Mouse (Mus musculus): ENCODE results near the gene Lurap1. TPM values are rescaled to one million over a fixed set of nuclear protein-coding genes. Genes with fewer than 3 reads are reported as not detected.

The Lurap1 gene
- polyA plus RNA-seq (2012; rRNA removed) = 0.81 and 1.8 TPM in 2 replicates

DNA sequence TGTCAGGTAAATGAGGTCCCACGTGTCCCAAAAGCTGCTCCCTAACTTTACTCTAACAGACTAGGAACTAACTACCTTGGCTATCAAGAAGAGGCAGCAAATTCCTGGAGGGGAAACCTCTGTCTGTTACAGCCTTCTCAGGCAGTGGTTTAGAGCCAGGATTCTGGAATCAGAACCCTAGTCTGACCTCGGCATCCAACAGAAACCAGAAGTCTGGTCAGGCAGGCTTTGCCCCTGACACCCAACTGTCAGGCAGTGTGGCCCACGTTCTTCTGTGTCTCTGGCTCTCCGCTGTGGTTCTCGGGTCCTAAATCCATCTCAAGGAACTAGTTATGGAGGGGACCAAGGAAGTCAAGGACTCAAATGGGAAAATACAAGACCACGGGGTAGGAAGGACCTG lies at the start of gene Lurap1:
Lurap1 (minus strand) TSS at position 101 of the 400 bp plus-strand sequence.
- Histone ChIP-seq H3K27me3 (ENCODE audit: control insufficient read depth, insufficient read depth, low read length) (no peaks in the 10 kb centered on the region), H3K27ac (ENCODE audit: insufficient read depth, low read length) (peak within 1 kb of the TSS; percentile 76), H3K36me3 (ENCODE audit: control insufficient read depth, insufficient read depth, low read length) (peaks cover 22% of the 10 kb centered on the region), H3K4me1 (ENCODE audit: control insufficient read depth, insufficient read depth, insufficient read length) (peaks cover 7% of the 10 kb centered on the region; the same call in 1 of the 2 replicates), H3K4me3 (ENCODE audit: extremely low read depth, insufficient read depth, insufficient read length) (peak within 1 kb of the TSS; percentile 77)
- TF ChIP-seq CTCF (IDR thresholded peaks at IDR 0.05; ENCODE audit: extremely low read depth, insufficient read depth, insufficient read length, insufficient replicate concordance) (no peak), POLR2A (IDR thresholded peaks at IDR 0.05; ENCODE audit: low read depth, low read length) (no peak)
- DNase-seq (ENCODE audit: low read depth in 1 of 2, low spot score in 2 of 2) = no peak
- 76% methylated on average over 6 of the region's 6 CpGs for WGBS

DNA sequence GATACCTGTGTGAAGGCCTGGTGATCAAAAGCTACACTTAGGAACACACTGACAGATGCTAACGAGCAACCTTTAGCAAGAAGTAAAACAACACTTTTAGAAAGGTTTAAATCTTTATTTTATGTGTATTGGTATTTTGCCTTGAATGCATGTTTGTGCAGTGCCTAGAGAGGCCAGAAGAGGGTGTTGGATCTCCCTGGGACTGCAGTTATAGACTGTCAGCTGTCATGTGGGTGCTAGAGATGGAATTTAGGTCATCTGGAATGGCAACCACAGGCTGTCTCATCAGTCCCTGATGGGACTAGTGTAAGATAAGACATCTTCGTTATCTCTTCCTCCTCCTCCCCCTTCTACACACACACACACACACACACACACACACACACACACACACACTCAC lies 47.3 kb upstream of the Lurap1 start:
- no peaks in the 10 kb centered on the region for H3K36me3 ChIP-seq (ENCODE audit: control insufficient read depth, insufficient read depth, low read length)
- no peak overlapping the region for H3K27ac ChIP-seq (ENCODE audit: insufficient read depth, low read length)
- H3K27me3 ChIP-seq (ENCODE audit: control insufficient read depth, insufficient read depth, low read length) = no peaks in the 10 kb centered on the region
- H3K4me1 ChIP-seq (ENCODE audit: control insufficient read depth, insufficient read depth, insufficient read length) = no peaks in the 10 kb centered on the region
- no peak overlapping the region for H3K4me3 ChIP-seq (ENCODE audit: extremely low read depth, insufficient read depth, insufficient read length)
- TF ChIP-seq CTCF (IDR thresholded peaks at IDR 0.05; ENCODE audit: extremely low read depth, insufficient read depth, insufficient read length, insufficient replicate concordance) (no peak), POLR2A (IDR thresholded peaks at IDR 0.05; ENCODE audit: low read depth, low read length) (no peak)
- WGBS = 80% methylated on average over 2 of the region's 2 CpGs
- DNase-seq (ENCODE audit: low read depth in 1 of 2, low spot score in 2 of 2) = no peak

DNA sequence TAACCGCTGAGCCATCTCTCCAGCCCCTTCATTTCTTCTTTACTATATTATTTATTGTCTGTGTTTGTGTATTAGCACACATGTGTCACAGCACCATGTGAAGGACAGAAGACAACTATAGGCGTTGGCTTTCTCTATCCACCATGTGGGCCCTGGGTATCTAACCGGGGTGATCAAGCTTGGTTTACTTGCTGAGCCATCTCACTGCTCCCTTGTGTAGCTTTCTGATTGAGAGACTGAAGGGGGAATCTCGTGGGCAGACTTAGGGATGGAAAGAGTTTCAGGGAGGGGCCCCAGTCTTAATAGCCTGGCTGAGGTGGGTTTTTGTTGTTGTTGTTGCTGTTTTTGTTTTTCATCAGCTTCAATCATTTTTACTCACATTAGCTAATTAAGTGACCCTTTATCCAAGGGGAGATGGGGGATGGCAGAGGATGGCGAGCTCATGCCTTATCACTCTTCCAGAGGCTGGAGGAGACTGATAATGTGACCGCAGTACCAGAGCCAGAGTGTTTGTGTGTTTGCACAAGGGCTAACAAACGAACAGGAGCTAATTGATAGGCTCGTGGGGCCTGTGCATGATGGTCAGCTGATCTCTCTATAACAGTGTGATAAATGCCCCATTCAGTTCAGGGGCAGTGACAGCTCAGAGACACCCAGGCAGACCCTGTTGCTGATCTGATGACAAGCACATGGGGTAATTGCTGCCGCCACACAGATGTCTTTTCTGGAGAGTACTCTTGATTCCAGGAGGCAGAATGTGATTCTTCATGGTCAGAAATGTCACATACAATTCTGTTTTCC lies 42.6 kb upstream of the Lurap1 start:
- no peak for DNase-seq (ENCODE audit: low read depth in 1 of 2, low spot score in 2 of 2)
- no peak for TF ChIP-seq POLR2A (IDR thresholded peaks at IDR 0.05; ENCODE audit: low read depth, low read length)
- TF ChIP-seq CTCF (IDR thresholded peaks at IDR 0.05; ENCODE audit: extremely low read depth, insufficient read depth, insufficient read length, insufficient replicate concordance) = no peak
- Histone ChIP-seq H3K36me3 (ENCODE audit: control insufficient read depth, insufficient read depth, low read length) (no peaks in the 10 kb centered on the region), H3K27me3 (ENCODE audit: control insufficient read depth, insufficient read depth, low read length) (no peaks in the 10 kb centered on the region), H3K4me3 (ENCODE audit: extremely low read depth, insufficient read depth, insufficient read length) (no peak overlapping the region), H3K4me1 (ENCODE audit: control insufficient read depth, insufficient read depth, insufficient read length) (no peaks in the 10 kb centered on the region), H3K27ac (ENCODE audit: insufficient read depth, low read length) (no peak overlapping the region)
- 83% methylated on average over 9 of the region's 9 CpGs for WGBS

DNA sequence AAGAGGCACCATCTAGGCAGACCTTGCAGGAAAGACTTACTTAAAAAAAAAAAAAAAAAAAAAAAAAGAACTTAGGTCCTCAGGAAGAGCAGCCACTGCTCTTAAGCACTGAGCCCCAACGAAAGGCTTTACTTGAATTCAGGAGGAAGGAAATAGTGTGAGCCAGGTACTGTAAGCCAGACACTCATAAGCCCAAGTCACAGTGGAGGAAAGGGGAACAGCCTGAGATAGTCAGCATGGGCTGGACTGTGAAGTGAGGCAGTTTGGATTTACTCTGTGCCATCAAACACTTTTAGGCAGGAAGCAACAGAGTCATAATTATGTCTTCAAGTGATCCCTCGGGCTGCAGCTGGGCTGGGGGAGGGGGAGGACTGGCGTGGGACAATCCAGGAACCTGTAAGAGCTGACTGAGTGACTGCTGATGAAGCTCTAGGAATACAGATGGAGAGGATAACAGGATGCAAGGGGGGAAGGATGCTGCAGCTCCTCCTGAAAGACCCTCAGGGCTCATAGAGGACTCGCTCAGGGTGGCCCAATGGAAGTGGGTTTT lies 41.2 kb upstream of the Lurap1 start:
- DNase-seq (ENCODE audit: low read depth in 1 of 2, low spot score in 2 of 2) = no peak
- no peak overlapping the region for H3K27ac ChIP-seq (ENCODE audit: insufficient read depth, low read length)
- TF ChIP-seq POLR2A (IDR thresholded peaks at IDR 0.05; ENCODE audit: low read depth, low read length) (no peak), CTCF (IDR thresholded peaks at IDR 0.05; ENCODE audit: extremely low read depth, insufficient read depth, insufficient read length, insufficient replicate concordance) (no peak)
- WGBS = 28% methylated on average over 4 of the region's 4 CpGs
- no peak overlapping the region for H3K4me3 ChIP-seq (ENCODE audit: extremely low read depth, insufficient read depth, insufficient read length)
- H3K27me3 ChIP-seq (ENCODE audit: control insufficient read depth, insufficient read depth, low read length) = no peaks in the 10 kb centered on the region
- no peaks in the 10 kb centered on the region for H3K36me3 ChIP-seq (ENCODE audit: control insufficient read depth, insufficient read depth, low read length)
- no peaks in the 10 kb centered on the region for H3K4me1 ChIP-seq (ENCODE audit: control insufficient read depth, insufficient read depth, insufficient read length)

DNA sequence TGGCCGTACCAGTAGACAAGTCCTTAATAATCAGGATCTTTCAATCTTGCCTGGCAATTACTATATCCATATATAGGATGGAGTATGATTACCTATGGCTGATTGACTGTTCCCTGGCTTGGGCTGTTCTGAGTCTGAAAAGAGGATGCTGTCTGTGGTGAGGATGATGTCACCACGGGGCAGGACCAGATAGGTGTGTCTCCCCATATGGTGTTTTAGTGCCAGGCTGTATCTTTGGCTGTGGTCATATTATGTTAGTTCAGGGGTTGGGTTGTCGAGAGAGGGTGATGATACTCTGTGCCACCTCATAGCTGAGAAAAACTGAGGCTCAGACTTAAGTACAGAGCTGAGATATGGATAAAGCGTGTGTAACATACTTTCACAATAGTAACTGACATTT lies 33.9 kb upstream of the Lurap1 start:
- WGBS = 75% methylated on average over 4 of the region's 4 CpGs
- Histone ChIP-seq H3K4me3 (ENCODE audit: extremely low read depth, insufficient read depth, insufficient read length) (no peak overlapping the region), H3K27me3 (ENCODE audit: control insufficient read depth, insufficient read depth, low read length) (peaks cover 1% of the 10 kb centered on the region; the same call in 1 of the 2 replicates), H3K36me3 (ENCODE audit: control insufficient read depth, insufficient read depth, low read length) (no peaks in the 10 kb centered on the region), H3K4me1 (ENCODE audit: control insufficient read depth, insufficient read depth, insufficient read length) (no peaks in the 10 kb centered on the region), H3K27ac (ENCODE audit: insufficient read depth, low read length) (no peak overlapping the region)
- TF ChIP-seq CTCF (IDR thresholded peaks at IDR 0.05; ENCODE audit: extremely low read depth, insufficient read depth, insufficient read length, insufficient replicate concordance) = no peak
- no peak for TF ChIP-seq POLR2A (IDR thresholded peaks at IDR 0.05; ENCODE audit: low read depth, low read length)
- no peak for DNase-seq (ENCODE audit: low read depth in 1 of 2, low spot score in 2 of 2)

DNA sequence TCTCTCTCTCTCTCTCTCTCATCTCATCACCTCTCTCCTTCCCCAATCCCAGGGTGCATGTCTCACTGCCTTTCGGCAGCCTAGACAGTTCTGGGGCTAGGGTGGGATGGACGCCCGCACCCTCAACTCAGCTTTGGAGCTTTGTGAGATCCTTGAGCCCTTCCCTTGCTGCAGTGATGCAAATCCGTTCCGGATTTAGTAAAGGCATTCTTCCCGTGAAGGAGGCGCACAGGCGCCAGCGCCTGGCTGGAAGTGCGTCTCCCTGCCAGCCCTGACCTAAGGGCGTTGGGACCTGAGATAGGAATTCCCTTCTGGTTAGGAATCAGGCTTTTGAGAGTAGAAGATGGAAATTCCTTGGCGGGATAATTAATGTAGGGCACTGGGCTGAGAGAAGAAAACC lies 31.6 kb upstream of the Lurap1 start:
- Histone ChIP-seq H3K4me3 (ENCODE audit: extremely low read depth, insufficient read depth, insufficient read length) (no peak overlapping the region), H3K4me1 (ENCODE audit: control insufficient read depth, insufficient read depth, insufficient read length) (no peaks in the 10 kb centered on the region), H3K27me3 (ENCODE audit: control insufficient read depth, insufficient read depth, low read length) (peaks cover 1% of the 10 kb centered on the region; the same call in 1 of the 2 replicates), H3K36me3 (ENCODE audit: control insufficient read depth, insufficient read depth, low read length) (no peaks in the 10 kb centered on the region), H3K27ac (ENCODE audit: insufficient read depth, low read length) (no peak overlapping the region; the same call in 1 of the 2 replicates)
- WGBS = 68% methylated on average over 12 of the region's 12 CpGs
- DNase-seq (ENCODE audit: low read depth in 1 of 2, low spot score in 2 of 2) = no peak
- TF ChIP-seq CTCF (IDR thresholded peaks at IDR 0.05; ENCODE audit: extremely low read depth, insufficient read depth, insufficient read length, insufficient replicate concordance) (no peak), POLR2A (IDR thresholded peaks at IDR 0.05; ENCODE audit: low read depth, low read length) (no peak)

DNA sequence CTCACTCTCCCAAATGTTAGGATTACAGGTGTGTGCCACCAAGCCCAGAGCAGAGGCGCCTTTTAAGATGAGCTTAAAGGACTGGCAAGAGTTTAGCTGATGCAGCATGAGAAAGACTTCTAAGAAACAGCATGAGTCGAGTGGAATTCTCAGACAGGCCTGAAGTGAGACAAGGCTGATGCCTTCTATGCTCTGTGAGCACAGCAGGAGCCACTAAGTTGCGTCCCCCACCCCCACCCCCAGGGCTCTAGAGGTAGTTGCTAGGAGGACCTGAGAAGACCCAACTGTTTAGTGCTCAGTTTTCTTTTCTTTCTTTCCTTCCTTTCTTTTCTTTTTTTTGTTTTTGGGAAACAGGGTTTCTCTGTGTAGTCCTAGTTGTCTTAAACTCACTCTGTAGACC lies 30.9 kb upstream of the Lurap1 start:
- no peak for DNase-seq (ENCODE audit: low read depth in 1 of 2, low spot score in 2 of 2)
- WGBS = 86% methylated on average over 3 of the region's 3 CpGs
- Histone ChIP-seq H3K27ac (ENCODE audit: insufficient read depth, low read length) (no peak overlapping the region), H3K36me3 (ENCODE audit: control insufficient read depth, insufficient read depth, low read length) (no peaks in the 10 kb centered on the region), H3K4me1 (ENCODE audit: control insufficient read depth, insufficient read depth, insufficient read length) (peaks cover 3% of the 10 kb centered on the region; the same call in 1 of the 2 replicates), H3K27me3 (ENCODE audit: control insufficient read depth, insufficient read depth, low read length) (peaks cover 1% of the 10 kb centered on the region; the same call in 1 of the 2 replicates), H3K4me3 (ENCODE audit: extremely low read depth, insufficient read depth, insufficient read length) (no peak overlapping the region)
- TF ChIP-seq CTCF (IDR thresholded peaks at IDR 0.05; ENCODE audit: extremely low read depth, insufficient read depth, insufficient read length, insufficient replicate concordance) = no peak
- TF ChIP-seq POLR2A (IDR thresholded peaks at IDR 0.05; ENCODE audit: low read depth, low read length) = no peak
